Mouse (Mus musculus) layer of hippocampus, adult 2 months (tissue): ENCODE data around the gene Kctd7. TPM values are rescaled to one million over a fixed set of nuclear protein-coding genes. Genes with fewer than 3 reads are reported as not detected.

Experiments used
- DNase-seq, 2 experiments: peaks; one replicate each; pipeline ENCODE4 v3.0.0; 2022; ENCODE audit warnings: low spot score in 2 of 2
- H3K27ac ChIP-seq: fragments of 200-600 bp; 2 replicates; pipeline ENCODE4 v1.8.1; 2022
- H3K4me3 ChIP-seq: fragments of 200-600 bp; 2 replicates; pipeline ENCODE4 v1.8.1; 2022; ENCODE audit warnings: mild to moderate bottlenecking
- CTCF ChIP-seq: fragments of 200-600 bp; conservative IDR thresholded peaks from 2 replicates; pipeline ENCODE4 v1.8.1; 2022; ENCODE audit warnings: antibody characterized with exemption, mild to moderate bottlenecking, moderate library complexity
- total RNA-seq, 2 experiments: library from RNA; stranded (reverse); gene quantifications; 2 replicates each; pipeline ENCODE4 v1.2.3; 2021

Kctd7 gene
- total RNA-seq, 2 experiments from 2014 or later = 10.3 to 12.8 TPM

DNA sequence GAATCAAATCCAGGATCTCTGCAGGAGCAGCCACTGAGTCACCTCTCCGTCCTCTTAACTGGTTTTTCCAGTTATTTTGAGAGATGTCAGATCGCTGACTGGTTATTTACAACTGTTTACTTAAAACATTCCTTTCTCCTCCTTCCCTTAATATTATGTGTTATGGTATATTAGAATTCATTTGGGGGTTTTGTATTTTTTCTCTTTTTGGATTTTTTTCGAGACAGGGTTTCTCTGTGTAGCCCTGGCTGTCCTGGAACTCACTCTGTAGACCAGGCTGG, 37.8 kb downstream of the Kctd7 start:
- DNase-seq = no peak
- no peak for TF ChIP-seq CTCF
- Histone ChIP-seq H3K4me3 (no peak overlapping the region), H3K27ac (no peak overlapping the region)

DNA sequence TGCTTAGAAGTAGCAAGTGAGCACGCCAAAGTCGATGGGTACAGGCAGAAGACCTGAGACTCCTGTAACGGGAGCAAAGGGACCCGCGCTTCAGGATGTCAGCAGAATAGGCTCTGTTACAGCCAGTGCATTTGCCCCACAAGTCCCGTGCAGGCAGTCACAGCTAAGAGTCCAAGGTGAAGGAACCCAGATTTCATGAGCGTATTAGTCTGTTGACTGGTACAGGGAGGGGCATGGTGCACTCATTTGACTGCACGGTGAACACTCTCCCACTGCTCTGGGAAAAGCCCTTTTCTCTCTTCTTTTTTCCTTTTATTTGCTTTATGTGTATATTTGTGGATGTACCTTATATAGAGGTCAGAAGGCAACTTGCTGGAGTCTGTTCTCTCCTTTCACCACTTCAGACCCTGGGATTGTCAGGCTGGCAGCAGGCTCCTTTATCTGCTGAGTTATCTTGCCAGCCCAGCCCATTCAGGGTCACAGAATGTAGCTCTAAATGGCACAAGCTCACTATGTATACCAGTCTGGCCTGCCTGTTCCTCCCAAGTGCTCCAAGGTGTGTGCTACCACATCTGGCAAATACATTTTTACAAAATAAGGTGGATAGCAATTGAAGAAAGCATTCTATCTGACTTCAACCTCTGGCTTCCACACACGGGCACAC, 39.7 kb downstream of the Kctd7 start:
- DNase-seq = no peak
- no peak overlapping the region for H3K27ac ChIP-seq
- H3K4me3 ChIP-seq = no peak overlapping the region
- no peak for TF ChIP-seq CTCF

DNA sequence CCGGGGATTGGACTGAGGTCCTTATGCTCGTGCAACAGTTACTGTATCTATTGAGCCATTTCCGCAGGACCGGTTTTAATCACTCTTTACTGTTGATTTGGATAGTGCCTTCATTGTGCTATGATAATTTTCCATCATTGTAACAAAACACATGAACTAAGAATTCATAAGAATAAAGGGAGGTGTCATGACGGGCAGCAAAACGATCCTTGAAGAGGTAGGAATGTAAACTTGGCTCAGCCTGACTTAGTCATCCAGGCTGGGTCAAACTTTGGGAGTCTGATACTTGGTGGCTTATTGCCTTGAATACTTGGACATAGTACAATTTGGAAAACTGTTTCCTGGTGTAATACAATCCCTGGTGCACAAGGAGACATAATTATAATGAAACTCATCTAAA, 40.7 kb downstream of the Kctd7 start:
- H3K27ac ChIP-seq = no peak overlapping the region
- H3K4me3 ChIP-seq = no peak overlapping the region
- DNase-seq = no peak
- no peak for TF ChIP-seq CTCF

DNA sequence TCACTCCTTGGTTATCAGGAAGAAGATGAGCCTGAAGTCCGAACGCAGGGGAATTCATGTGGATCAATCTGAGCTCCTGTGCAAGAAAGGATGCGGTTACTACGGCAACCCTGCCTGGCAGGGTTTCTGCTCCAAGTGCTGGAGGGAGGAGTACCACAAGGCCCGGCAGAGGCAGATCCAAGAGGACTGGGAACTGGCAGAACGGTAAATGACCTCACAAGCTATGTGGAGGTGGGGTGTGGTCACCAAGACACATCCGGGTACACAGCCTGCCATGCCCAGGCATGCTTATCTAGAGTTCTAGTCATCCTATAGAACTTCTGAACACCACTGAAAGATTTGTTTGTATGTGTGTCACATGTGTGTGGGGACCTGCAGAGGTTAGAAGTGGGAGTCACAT, 42.7 kb downstream of the Kctd7 start:
- peak overlapping the region; percentile 46; the same call in 1 of the 2 replicates for H3K27ac ChIP-seq
- DNase-seq = peak; percentile 38 to 56

DNA sequence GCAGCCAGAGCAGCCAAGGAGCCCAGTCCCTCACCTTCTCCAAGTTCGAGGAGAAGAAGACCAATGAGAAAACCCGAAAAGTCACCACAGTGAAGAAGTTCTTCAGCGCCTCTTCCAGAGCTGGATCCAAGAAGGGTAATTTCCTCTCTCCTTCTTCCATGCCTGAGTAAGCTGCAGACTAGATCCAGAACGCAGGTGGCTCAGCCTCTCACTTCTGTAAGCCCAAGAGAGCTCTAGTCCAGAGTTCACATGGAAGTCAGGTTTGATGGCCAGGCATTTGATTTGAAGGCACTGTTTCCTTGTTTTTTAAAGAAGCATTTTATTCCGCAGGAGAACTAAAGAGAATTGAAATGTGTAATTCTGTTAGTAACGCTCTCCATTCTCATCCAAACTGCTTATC, 46.2 kb downstream of the Kctd7 start:
- no peak overlapping the region for H3K4me3 ChIP-seq
- no peak for TF ChIP-seq CTCF
- no peak overlapping the region for H3K27ac ChIP-seq
- DNase-seq = no peak

More for the DNA sequence above, 42.7 kb downstream of the Kctd7 start:
- no peak for TF ChIP-seq CTCF
- H3K4me3 ChIP-seq = no peak overlapping the region

DNA sequence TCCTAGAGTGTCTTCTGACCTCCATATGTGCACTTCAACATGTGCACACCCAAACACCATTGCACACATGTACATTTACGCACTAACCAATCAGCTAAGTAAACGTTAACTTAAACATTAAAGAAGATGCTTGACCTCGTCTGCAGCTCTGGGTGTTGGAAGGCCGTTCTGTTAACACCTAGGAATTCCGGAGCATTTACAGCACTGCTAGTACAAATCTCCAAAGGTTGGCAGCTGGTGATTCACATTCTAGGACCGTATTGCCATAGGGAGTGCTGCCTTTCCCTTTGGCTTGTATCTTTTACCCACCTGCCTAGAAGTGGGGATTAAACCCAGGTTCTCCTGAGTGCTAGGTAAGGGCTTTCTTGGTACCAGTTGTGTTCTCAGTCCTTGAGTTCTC, 47.2 kb downstream of the Kctd7 start:
- Histone ChIP-seq H3K27ac (no peak overlapping the region), H3K4me3 (no peak overlapping the region)
- no peak for TF ChIP-seq CTCF

DNA sequence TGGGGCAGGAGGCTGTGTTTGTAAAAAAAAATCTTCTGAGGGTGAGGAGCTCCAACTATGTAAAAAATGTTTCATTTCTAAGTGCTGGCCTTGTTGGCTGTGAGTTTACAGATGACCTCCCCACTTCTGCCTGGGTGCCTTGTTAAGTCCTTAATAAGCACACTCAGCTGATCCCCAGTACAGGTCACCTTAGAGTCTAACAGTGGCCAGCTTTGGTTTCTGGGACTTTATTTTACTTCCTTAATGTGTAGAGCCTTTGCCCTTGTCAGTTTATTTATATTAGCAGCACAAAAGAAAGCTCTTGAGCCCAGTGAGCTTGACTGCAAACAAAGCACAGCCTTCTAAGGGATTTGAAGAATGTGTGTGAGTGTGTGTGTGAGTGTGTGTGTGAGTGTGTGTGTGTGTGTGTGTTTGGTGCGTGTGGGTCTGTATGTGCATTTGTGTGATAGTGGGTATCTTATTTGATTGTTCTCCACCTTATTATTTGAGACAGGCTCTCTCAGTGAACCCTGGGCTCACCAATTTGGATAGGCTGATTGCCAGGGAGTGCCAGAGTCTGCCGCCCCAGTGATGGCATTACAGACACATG, 47.8 kb downstream of the Kctd7 start:
- no peak overlapping the region for H3K4me3 ChIP-seq
- TF ChIP-seq CTCF = no peak
- DNase-seq = no peak
- H3K27ac ChIP-seq = no peak overlapping the region

More for the DNA sequence above, 47.2 kb downstream of the Kctd7 start:
- no peak for DNase-seq

DNA sequence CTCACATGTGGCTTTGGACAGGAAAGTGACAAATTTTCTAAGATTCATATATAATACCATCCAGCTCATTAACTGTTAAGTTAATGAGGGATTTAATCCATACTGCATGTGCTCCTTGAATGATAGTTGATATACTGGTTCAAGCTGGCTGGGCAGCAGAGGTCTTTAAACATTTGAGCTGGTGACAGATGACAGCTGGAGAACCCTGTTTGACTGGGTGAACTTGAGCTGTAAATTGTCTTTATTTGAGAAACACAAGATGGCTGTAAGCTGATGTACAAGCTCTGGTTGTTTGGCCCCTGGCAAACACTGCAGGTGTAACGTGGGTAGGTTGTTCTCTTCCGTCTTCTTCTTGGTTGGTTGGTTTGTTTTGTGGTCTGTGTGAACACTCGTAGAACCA, 49.1 kb downstream of the Kctd7 start:
- Histone ChIP-seq H3K4me3 (no peak overlapping the region), H3K27ac (no peak overlapping the region)
- DNase-seq = no peak
- no peak for TF ChIP-seq CTCF

DNA sequence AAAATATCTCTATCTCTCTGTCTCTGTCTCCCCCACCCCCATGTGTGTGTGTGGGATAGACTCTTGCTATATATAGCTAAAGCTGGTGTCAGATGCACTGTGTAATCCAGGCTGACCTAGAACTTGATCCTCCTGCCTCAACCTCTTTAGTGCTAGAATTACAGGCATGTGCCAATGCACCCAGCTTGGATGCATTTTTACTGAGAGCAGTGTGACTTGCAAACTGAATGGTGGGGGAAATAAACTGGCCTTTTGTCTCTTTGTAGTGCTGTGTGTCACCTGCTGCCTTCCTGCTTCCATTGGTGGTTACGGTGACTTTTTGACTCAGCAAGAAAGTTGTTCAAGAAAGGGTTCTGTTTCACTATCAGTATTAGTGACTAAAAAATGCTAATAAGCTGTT, 51.6 kb downstream of the Kctd7 start:
- DNase-seq = no peak
- no peak overlapping the region for H3K27ac ChIP-seq
- no peak overlapping the region for H3K4me3 ChIP-seq
- no peak for TF ChIP-seq CTCF

DNA sequence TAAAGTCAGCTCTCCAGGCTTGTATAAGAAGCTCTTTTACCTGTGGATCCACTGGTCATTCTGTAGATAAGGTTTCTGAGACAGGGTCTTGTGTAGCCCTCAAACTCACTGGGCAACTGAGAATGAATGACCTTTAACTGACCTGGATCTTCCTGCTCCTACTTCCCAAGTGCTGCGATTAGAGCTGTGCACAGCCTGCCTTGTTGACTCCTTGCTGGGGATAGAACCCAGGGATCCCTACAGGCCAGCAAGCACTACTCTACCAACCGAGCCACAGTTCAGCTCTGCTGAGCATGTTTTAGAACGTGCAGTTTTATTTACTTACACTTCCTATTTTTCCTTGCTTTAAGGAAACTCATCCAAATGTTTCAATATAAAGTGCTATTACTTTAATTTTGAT, 52.8 kb downstream of the Kctd7 start:
- no peak for TF ChIP-seq CTCF
- Histone ChIP-seq H3K4me3 (no peak overlapping the region), H3K27ac (no peak overlapping the region)
- no peak for DNase-seq

DNA sequence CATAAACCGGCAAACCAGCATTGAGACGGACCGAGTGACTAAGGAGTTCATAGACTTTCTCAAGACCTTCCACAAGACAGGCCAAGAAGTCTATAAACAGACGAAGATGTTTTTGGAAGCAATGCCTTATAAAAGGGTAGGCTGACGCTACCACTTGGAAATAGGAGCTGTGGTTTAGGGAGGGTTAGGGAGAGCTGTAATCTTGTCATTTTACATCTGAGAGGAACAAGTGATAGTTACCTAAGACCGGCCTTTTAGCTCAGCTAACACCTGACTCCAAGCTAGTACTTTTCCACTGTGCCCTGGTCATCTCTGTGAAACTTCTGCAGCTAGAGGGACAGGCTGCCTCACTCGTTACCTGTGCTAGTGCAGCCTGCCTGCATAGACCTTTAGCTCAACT, 53.3 kb downstream of the Kctd7 start:
- DNase-seq = no peak
- H3K27ac ChIP-seq = no peak overlapping the region
- H3K4me3 ChIP-seq = no peak overlapping the region
- no peak for TF ChIP-seq CTCF

DNA sequence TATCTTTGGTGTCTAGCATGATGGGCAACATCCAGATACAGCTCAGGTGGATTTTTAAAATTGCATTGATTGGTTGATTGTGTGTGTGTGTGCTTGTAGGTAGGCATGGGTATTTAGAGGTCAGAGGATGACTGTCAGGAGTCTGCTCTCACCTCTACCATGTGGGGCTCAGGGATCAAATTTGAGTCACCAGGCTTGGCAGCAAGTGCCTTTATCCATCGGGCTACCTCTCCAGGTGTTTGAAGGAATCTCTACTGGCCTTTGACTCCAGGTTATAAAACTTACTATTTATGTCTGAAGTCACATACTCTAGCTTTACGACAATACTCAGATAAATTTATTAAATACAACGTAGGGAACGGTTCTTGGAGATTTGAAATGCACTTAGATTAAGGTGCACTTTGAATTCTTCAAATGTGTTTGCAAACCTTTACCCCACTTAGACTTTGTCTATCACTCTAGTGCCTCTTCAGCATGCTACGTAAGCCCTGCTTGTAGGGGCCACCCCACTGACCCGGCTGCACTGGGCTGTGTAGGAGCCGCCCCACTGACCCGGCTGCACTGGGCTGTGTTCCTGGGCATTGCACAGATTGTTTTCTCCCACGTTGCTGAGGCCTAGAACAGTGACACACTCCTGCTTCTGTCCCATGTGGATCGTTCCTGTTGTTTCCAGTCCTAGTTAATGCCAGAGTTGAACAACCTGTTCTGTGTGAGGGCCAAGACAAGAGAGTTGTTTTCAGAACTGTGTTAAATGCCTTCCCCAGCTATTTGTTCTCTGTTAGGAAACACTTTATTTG, 55.8 kb downstream of the Kctd7 start:
- peak overlapping the region; percentile 18; the same call in 1 of the 2 replicates for H3K27ac ChIP-seq
- no peak overlapping the region for H3K4me3 ChIP-seq
- no peak for TF ChIP-seq CTCF
- no peak for DNase-seq

DNA sequence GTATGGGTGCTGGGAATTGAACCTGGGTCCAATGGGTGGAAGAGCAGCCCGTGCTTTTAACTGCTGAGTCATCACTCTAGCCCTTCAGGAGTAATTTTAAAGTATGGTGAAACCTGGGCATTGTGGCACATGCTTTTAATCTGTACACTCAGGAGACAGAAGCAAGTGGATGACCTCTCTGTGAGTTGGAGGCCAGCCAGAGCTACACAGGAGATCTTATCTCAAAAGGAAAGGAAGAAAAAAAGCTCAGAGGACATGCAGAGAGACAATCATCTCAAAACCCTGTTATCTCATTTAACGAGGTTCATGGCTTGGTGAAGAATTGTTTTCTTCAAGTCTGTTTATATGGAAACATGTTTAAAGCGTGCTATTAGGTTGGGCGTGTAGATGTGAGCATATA, 59.3 kb downstream of the Kctd7 start:
- no peak for DNase-seq
- no peak for TF ChIP-seq CTCF
- Histone ChIP-seq H3K4me3 (no peak overlapping the region), H3K27ac (no peak overlapping the region)

DNA sequence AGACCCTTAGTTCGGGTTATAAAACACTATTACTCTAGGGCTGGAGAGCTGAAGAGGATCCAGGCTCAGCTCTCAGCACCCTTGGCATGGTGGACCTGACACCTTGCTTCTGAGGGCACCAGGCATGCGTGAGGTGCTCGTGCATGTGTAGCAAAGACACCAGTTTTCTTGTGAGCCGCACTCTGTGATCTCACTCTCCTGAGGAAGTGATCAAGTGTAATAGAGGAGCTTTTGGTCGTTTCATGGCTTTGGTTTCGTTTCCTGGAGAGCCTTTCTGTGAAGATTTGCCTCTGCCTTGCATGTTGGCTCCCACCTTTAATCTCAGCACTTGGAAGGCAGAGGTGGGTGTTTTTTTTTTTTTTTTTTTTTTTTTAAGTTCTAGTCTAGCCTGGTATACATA, 59.9 kb downstream of the Kctd7 start:
- no peak for DNase-seq
- Histone ChIP-seq H3K27ac (no peak overlapping the region), H3K4me3 (no peak overlapping the region)
- TF ChIP-seq CTCF = no peak

Other genes starting within 250 kb of the Kctd7 start
- 1 to 10 TPM; 5.1 to 6.2 TPM for gene Zbed5, start 249.1 kb upstream of the Kctd7 start, total RNA-seq
- gene Phkg1, start 246.3 kb upstream of the Kctd7 start, total RNA-seq = 10 to 100 TPM; 21.6 to 24.3 TPM
- 1 to 10 TPM; 1.4 to 2.8 TPM for gene Nupr1l, start 236.3 kb upstream of the Kctd7 start, total RNA-seq
- gene Vkorc1l1, start 202.9 kb upstream of the Kctd7 start, total RNA-seq = 10 to 100 TPM; 42.2 to 44.0 TPM
- 10 to 100 TPM; 10.9 to 11.4 TPM for gene Gusb, start 141.8 kb upstream of the Kctd7 start, total RNA-seq
- gene Asl, start 115.6 kb upstream of the Kctd7 start, total RNA-seq = 10 to 100 TPM; 18.2 to 27.3 TPM
- 10 to 100 TPM; 35.6 to 35.7 TPM for gene Crcp, start 115.6 kb upstream of the Kctd7 start, total RNA-seq
- 10 to 100 TPM; 48.7 to 49.1 TPM for gene Tpst1, start 71.5 kb upstream of the Kctd7 start, total RNA-seq
- 10 to 100 TPM; 48.8 to 51.1 TPM for gene Rabgef1, start 26.9 kb downstream of the Kctd7 start, total RNA-seq
- gene Tmem248, start 72.2 kb downstream of the Kctd7 start, total RNA-seq = 10 to 100 TPM; 39.7 to 41.4 TPM
- gene Sbds, start 110.7 kb downstream of the Kctd7 start, total RNA-seq = 10 to 100 TPM; 76.5 to 81.9 TPM
- gene Tyw1, start 110.8 kb downstream of the Kctd7 start, total RNA-seq = 10 to 100 TPM; 16.2 to 17.7 TPM
- gene Caln1, start 224.6 kb downstream of the Kctd7 start, total RNA-seq = 100 to 1,000 TPM; 129 to 132 TPM
- gene A330070K13Rik, start 239.8 kb downstream of the Kctd7 start, total RNA-seq = 1 to 10 TPM; 1.9 to 2.9 TPM